Mouse (Mus musculus): Measurements from ENCODE around the gene Osbpl3. TPM values are rescaled to one million over a fixed set of nuclear protein-coding genes. Genes with fewer than 3 reads are reported as not detected.
A peak's percentile ranks its signal among the peaks of the same experiment; 100 is the strongest.

Gene Osbpl3
- polyA plus RNA-seq, 1 experiment from 2014 or later = 6.2 TPM

DNA sequence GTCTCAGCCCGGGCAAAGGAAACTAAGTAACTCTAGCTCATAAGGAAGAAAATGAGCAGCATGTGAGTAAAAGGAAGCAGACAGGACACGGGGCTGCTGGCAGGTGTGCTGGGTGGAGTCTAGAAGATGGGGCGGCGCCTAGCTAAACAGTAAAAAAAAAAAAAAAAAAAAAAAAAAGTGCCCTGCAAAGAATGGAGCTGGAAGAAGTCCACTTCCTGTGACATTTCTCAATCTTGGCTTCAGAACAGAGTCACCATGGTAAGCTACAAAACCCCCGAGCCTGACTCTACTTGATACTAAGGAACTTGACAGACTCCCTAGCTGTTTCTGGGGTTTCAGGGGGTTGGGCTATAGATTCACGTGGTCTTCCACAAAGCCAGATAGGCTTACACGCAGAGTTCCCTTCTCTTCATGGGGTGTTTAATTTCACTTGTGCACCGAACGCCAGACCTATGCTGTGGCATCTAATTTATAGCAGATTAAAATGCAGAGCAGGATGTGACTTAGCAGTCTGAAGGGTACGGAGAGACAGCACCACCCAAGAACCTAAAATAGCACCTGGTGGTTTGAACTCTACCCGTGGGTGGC lies 74.4 kb downstream of the Osbpl3 start:
- H3K4me1 ChIP-seq = 0 out of 2 replicates have a peak, but pooled peaks cover 2% of the 10 kb centered on the region
- H3K36me3 ChIP-seq = no peaks in the 10 kb centered on the region
- peak overlapping the region; percentile 15; the same call in 1 of the 2 replicates for H3K4me2 ChIP-seq
- no peaks in the 10 kb centered on the region for H3K27me3 ChIP-seq (replicated peaks)
- no peaks in the 10 kb centered on the region for H3K9me3 ChIP-seq (replicated peaks)
- no peak for ATAC-seq (ENCODE audit: low FRiP score)
- H3K27ac ChIP-seq (replicated peaks) = no peak overlapping the region
- 40% methylated on average over 11 of the region's 11 CpGs for WGBS
- H3K4me3 ChIP-seq (replicated peaks) = no peak overlapping the region
- H3K9ac ChIP-seq (replicated peaks) = no peak overlapping the region

DNA sequence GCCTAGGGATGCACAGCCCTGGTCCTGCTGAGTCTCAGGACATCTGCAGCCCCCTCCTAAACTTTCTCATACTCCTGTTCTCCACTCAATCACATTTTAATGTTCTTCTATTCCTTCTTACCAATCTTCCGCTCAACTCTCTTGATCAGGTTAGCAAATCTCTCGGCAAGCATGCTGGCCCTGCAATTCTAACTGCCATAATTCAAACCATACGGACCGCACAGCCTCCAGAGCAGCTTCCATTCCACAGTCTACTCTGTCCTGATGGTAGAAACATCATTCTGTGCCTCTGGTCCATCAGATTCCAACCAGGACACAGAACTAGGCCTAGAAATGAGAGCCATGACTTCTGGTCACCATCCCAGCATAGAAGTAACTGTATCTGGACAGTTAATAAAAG lies 76.3 kb downstream of the Osbpl3 start:
- 86% methylated on average over 4 of the region's 4 CpGs for WGBS
- no peak overlapping the region for H3K4me3 ChIP-seq (replicated peaks)

DNA sequence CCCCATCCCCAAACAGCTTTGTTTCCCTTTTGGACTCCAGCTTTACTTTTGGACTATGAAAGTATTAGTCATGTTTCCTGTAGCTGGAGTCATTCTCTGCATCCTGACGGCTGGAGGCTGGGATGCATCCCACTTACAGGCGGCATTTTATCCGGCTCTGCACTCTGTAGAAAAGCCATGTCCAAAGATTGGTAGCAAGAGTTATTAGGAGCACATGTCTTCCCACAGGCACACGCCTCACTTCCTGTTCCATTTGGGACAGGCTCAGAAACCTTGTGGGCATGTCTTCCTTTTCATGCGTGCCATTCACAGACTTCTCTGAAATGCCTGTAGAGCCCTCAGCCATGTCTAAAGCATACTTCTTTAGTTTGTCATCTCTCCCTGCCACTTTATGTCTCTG lies 76.9 kb downstream of the Osbpl3 start:
- H3K36me3 ChIP-seq = no peaks in the 10 kb centered on the region
- H3K27me3 ChIP-seq (replicated peaks) = no peaks in the 10 kb centered on the region
- no peak overlapping the region for H3K9ac ChIP-seq (replicated peaks)
- no peaks in the 10 kb centered on the region for H3K9me3 ChIP-seq (replicated peaks)
- H3K4me3 ChIP-seq (replicated peaks) = no peak overlapping the region
- H3K4me1 ChIP-seq = 0 out of 2 replicates have a peak, but pooled peaks cover 2% of the 10 kb centered on the region
- WGBS = 83% methylated on average over 5 of the region's 5 CpGs
- no peak overlapping the region for H3K4me2 ChIP-seq
- no peak for ATAC-seq (ENCODE audit: low FRiP score)
- no peak overlapping the region for H3K27ac ChIP-seq (replicated peaks)

More for the DNA sequence above, 76.3 kb downstream of the Osbpl3 start:
- H3K4me2 ChIP-seq = no peak overlapping the region
- ATAC-seq (ENCODE audit: low FRiP score) = no peak
- 0 out of 2 replicates have a peak, but pooled peaks cover 2% of the 10 kb centered on the region for H3K4me1 ChIP-seq
- H3K9ac ChIP-seq (replicated peaks) = no peak overlapping the region
- no peak overlapping the region for H3K27ac ChIP-seq (replicated peaks)
- no peaks in the 10 kb centered on the region for H3K27me3 ChIP-seq (replicated peaks)
- no peaks in the 10 kb centered on the region for H3K36me3 ChIP-seq
- H3K9me3 ChIP-seq (replicated peaks) = no peaks in the 10 kb centered on the region

DNA sequence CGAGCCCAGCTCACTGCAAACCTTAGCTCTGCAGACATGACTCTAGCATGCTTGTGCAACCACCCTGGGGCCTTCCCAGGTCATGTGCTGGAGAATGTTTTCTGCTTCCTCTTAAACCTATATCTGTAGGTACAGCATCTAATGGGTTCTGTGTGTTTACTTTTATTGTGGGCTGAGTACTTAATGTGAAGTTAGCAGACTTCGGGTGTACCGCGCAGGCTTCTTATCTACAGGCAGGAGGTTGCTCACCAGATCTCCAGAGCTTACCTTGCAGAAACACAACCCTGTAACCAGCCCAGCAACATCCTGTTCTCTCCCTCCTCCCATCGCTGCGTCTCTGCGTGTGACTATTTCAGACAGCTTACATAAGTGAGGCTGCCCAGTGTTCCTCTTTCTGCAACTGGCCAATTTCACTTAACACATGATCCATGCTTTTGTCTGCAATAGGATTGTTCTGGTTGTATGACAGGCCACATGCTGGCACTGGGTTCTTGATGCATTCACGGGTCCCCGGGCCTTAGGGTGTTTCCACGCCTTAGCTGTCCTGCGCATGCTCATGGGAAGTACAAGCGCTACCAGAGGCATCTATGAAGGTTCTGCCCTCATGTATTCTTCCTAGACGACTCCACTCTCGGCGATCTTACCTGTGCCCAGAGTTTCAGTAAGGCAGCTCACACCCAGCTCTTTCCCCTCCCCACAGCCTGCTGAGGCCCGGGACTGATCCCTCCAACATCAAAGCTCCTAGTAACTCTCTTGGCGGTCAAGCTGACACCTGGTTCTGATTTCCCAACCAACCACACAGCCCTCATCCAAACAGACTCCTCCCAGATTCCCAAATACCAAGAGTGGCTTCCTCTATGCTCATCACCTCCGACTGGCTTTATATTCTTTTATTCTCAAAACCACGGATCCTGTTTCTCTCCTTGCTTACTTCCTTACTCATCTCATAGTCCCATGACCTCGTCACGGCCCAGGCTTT lies 78.0 kb downstream of the Osbpl3 start:
- 0 out of 2 replicates have a peak, but pooled peaks cover 6% of the 10 kb centered on the region for H3K4me1 ChIP-seq
- ATAC-seq (ENCODE audit: low FRiP score) = no peak
- no peak overlapping the region for H3K27ac ChIP-seq (replicated peaks)
- H3K4me2 ChIP-seq = no peak overlapping the region
- no peaks in the 10 kb centered on the region for H3K9me3 ChIP-seq (replicated peaks)
- no peak overlapping the region for H3K9ac ChIP-seq (replicated peaks)
- no peaks in the 10 kb centered on the region for H3K36me3 ChIP-seq
- H3K4me3 ChIP-seq (replicated peaks) = no peak overlapping the region
- H3K27me3 ChIP-seq (replicated peaks) = no peaks in the 10 kb centered on the region
- WGBS = 84% methylated on average over 21 of the region's 21 CpGs

DNA sequence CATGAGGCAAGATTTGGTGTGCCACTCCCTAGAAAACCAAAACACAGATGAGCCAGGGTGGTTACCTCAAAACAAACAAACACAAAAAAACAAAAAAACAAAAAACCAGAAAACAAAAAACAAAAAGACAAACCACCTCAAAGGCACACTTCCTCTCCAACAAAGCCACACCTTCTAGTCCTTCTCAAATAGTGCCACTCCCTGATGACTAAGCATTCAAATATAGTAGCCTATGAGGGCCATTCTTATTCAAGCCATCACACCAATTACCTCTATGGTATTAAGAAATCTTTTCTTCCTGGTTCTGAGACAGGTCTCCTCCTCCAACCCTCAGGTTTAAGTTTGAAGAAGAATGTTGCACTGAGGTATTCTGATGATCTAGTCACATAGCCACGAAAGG lies 79.3 kb downstream of the Osbpl3 start:
- no peak for ATAC-seq (ENCODE audit: low FRiP score)
- no peaks in the 10 kb centered on the region for H3K27me3 ChIP-seq (replicated peaks)
- no peak overlapping the region for H3K27ac ChIP-seq (replicated peaks)
- WGBS = 98% methylated on average over 1 of the region's 1 CpGs
- no peak overlapping the region for H3K4me2 ChIP-seq
- H3K36me3 ChIP-seq = no peaks in the 10 kb centered on the region
- H3K4me1 ChIP-seq = 0 out of 2 replicates have a peak, but pooled peaks cover 5% of the 10 kb centered on the region
- no peaks in the 10 kb centered on the region for H3K9me3 ChIP-seq (replicated peaks)
- no peak overlapping the region for H3K9ac ChIP-seq (replicated peaks)
- no peak overlapping the region for H3K4me3 ChIP-seq (replicated peaks)

DNA sequence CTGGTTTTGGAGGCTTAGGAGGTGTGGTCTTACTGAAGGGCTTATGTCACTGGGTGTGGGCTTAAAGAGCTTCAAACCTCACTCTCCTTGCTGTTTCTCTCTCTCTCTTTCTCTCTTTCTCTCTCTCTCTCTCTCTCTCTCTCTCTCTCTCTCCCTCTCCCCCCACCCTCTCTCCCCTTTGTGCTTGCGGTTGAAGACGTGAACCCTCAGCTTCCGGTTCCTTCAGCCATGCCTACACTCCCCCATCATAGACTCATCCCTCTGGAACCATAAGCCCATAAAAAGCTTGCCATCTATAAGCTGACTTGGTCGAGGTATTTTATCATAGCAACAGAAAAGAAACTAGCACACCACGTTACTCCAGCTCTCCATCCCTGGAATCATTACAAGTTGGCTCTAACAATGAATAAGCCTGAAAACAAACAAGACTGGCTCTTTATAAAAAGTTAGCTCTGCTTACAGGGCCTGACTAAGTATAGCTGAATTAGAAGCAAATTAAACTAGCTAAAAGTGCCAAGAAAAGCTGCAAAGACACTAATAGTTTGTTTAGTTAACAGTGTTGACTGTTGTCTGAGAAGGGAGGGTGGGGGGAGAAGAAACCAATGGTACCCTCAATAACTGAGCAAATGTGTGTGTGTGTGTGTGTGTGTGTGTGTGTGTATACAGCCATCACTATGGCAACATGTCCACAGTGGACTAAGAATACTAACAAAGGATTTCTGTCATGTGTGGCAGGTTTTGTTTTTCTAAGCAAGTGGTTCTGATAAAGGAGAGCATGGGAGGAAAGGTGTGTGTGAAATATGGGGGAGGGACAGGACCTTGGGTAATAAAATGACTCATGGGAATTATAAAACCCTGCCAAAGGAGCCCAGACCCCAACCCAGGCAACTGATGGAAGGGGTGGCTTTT lies 83.2 kb downstream of the Osbpl3 start:
- Histone ChIP-seq H3K36me3 (no peaks in the 10 kb centered on the region), H3K9ac (replicated peaks) (no peak overlapping the region), H3K27ac (replicated peaks) (0 out of 2 replicates have a peak overlapping the region, but pooled peaks have one; percentile 13), H3K9me3 (replicated peaks) (no peaks in the 10 kb centered on the region), H3K4me1 (0 out of 2 replicates have a peak, but pooled peaks cover 5% of the 10 kb centered on the region), H3K27me3 (replicated peaks) (no peaks in the 10 kb centered on the region), H3K4me3 (replicated peaks) (no peak overlapping the region), H3K4me2 (no peak overlapping the region)
- 66% methylated on average over 5 of the region's 5 CpGs for WGBS
- no peak for ATAC-seq (ENCODE audit: low FRiP score)

DNA sequence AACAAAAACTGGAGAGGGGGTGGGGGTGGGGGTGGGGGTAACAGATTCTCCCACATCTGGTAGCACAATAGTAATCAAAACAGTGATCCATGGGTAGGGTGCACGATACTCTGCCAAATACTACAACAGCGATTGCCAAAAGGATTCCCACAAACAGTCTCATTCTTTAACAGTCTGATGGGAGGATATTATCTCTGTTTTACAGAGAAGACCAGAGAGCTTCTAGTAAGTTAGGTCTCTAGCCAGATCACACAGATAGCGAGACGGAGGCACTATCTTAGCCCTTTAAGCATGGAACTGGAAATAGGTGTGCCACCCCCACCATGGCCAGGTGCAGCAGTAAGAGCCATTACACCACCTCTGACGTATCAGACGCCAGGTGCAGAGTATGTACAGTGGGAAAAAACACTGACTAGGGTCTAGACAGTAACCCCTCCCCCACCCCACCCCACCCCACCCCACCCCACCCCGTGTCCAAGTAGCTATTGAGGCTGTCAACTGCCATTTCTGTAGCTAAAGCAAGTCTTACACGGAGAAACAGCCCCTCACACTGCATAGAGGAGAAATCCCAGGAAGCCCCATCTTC lies 84.4 kb downstream of the Osbpl3 start:
- no peak overlapping the region for H3K4me3 ChIP-seq (replicated peaks)
- no peaks in the 10 kb centered on the region for H3K27me3 ChIP-seq (replicated peaks)
- no peaks in the 10 kb centered on the region for H3K9me3 ChIP-seq (replicated peaks)
- 90% methylated on average over 8 of the region's 8 CpGs for WGBS
- H3K27ac ChIP-seq (replicated peaks) = no peak overlapping the region
- H3K36me3 ChIP-seq = no peaks in the 10 kb centered on the region
- ATAC-seq (ENCODE audit: low FRiP score) = no peak
- no peak overlapping the region for H3K4me2 ChIP-seq
- 0 out of 2 replicates have a peak, but pooled peaks cover 5% of the 10 kb centered on the region for H3K4me1 ChIP-seq
- H3K9ac ChIP-seq (replicated peaks) = no peak overlapping the region

DNA sequence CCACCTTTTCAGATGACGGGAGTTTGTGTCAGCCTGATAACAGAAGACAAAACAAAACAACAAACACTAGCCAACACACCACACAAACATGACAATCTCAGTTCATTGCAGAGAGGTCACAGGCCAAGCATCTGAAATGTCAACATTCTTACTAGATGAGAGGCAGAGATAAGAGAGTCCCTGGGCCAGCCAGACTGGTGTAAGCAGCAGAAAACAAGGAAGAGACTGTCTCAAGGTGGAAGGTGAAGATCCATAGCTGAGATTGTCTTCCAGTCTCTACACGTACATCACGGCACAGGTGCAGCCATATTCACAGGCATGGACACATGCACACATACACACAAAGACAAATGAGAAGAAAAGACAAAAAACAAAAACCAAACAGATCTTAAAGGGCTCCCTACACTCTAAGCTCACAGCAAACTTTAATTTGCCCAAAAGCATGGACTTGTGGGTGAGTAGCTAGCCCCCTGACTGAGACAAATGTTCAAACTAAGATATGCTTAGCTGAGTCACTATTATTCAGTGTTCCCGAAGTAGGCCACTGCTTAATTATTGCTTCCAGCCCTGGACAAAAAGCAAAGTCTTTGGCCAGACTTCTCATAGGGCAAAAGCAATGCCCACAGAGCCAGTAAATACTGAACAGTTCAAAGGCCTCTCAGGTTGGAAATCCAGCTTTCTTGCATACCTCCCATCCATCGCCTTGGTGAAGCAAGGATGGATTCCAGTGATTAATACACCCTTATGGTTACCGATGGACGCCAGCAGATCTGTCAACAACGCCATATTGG lies 87.3 kb downstream of the Osbpl3 start:
- 94% methylated on average over 8 of the region's 8 CpGs for WGBS
- Histone ChIP-seq H3K27ac (replicated peaks) (no peak overlapping the region), H3K27me3 (replicated peaks) (no peaks in the 10 kb centered on the region), H3K4me1 (0 out of 2 replicates have a peak, but pooled peaks cover 5% of the 10 kb centered on the region), H3K36me3 (no peaks in the 10 kb centered on the region), H3K4me2 (no peak overlapping the region), H3K9ac (replicated peaks) (no peak overlapping the region), H3K9me3 (replicated peaks) (no peaks in the 10 kb centered on the region), H3K4me3 (replicated peaks) (no peak overlapping the region)
- ATAC-seq (ENCODE audit: low FRiP score) = no peak

DNA sequence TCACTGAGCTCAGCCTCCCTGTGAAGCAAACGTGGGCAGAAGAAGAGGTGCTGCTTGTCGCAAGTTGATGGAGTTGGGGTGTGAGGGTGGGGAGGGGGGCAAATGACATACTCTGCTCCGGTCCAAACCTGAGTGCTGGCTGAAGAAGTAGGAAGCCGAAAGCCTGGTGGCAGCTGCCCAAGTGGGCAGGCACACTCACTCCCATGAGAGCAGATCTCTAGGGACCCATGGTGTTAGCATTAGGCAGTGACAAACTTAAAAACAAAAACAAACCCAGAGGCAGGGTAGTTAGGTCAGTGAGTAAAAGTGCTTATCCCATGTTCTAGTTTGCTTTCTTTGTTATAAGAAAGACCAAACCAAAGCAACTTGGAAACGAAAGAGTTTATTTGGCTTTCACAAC lies 88.2 kb downstream of the Osbpl3 start:
- Histone ChIP-seq H3K4me3 (replicated peaks) (no peak overlapping the region), H3K9me3 (replicated peaks) (no peaks in the 10 kb centered on the region), H3K27me3 (replicated peaks) (no peaks in the 10 kb centered on the region), H3K9ac (replicated peaks) (no peak overlapping the region), H3K4me1 (0 out of 2 replicates have a peak, but pooled peaks cover under 1% of the 10 kb centered on the region), H3K36me3 (no peaks in the 10 kb centered on the region), H3K4me2 (no peak overlapping the region), H3K27ac (replicated peaks) (no peak overlapping the region)
- 90% methylated on average over 5 of the region's 5 CpGs for WGBS
- ATAC-seq (ENCODE audit: low FRiP score) = no peak

DNA sequence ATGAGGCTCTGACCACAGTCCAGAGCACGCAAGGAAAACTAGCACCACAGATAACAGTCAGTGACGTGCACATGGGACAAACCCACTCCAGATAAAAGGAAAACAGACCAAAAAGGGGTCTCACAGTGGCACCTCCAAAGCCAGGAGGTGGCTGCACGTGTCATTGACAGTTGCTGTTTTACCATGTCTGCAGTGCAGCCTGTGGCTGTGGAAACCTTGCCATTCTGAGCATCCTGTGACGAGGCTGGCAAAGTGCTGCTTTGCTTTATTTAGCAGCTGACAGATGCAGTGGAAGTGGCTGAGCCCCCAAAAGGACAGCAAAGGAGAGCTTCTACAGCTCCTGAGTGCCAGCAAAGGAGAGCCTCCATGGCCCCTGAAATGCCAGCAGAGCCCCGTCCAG lies 89.3 kb downstream of the Osbpl3 start:
- ATAC-seq (ENCODE audit: low FRiP score) = no peak
- no peak overlapping the region for H3K4me3 ChIP-seq (replicated peaks)
- no peak overlapping the region for H3K4me2 ChIP-seq
- no peaks in the 10 kb centered on the region for H3K36me3 ChIP-seq
- H3K9me3 ChIP-seq (replicated peaks) = no peaks in the 10 kb centered on the region
- no peak overlapping the region for H3K27ac ChIP-seq (replicated peaks)
- peaks cover 8% of the 10 kb centered on the region for H3K4me1 ChIP-seq
- H3K9ac ChIP-seq (replicated peaks) = no peak overlapping the region
- WGBS = 89% methylated on average over 5 of the region's 5 CpGs
- no peaks in the 10 kb centered on the region for H3K27me3 ChIP-seq (replicated peaks)

All from neural tube, embryonic 15.5 days (tissue).